Mouse (Mus musculus) gastrocnemius, adult 18-20 months (tissue): Measurements from ENCODE around the gene Col18a1. TPM values are rescaled to one million over a fixed set of nuclear protein-coding genes. Genes with fewer than 3 reads are reported as not detected.

ENCODE experiments used
- DNase-seq: peaks from one replicate; pipeline ENCODE4 v3.0.0; 2021; ENCODE audit warnings: low spot score
- total RNA-seq, 2 experiments: library from RNA; stranded (reverse); gene quantifications; 2 replicates each; pipeline ENCODE4 v1.2.3; 2021

The Col18a1 gene
- total RNA-seq, 2 experiments from 2014 or later, result 5.2 to 6.6 TPM

GRCm38 (mm10) chr10:77111550-77112249 lies 54.6 kb downstream of the Col18a1 start:
- DNase-seq, result no peak

- no peak for DNase-seq
These were observed 55.5 kb downstream of the Col18a1 start for GRCm38 (mm10) chr10:77110843-77111242.

GRCm38 (mm10) chr10:77110010-77110409 lies 56.3 kb downstream of the Col18a1 start:
- DNase-seq, result no peak

- DNase-seq, result no peak
These were observed 58.2 kb downstream of the Col18a1 start for GRCm38 (mm10) chr10:77108106-77108505.

GRCm38 (mm10) chr10:77104327-77104726 lies 62.0 kb downstream of the Col18a1 start:
- no peak for DNase-seq

- no peak for DNase-seq
These were observed 62.7 kb downstream of the Col18a1 start for GRCm38 (mm10) chr10:77103689-77104088.

- DNase-seq, result no peak
These were observed 66.6 kb downstream of the Col18a1 start for GRCm38 (mm10) chr10:77099777-77100176.

- DNase-seq, result no peak
These were observed 67.7 kb downstream of the Col18a1 start for GRCm38 (mm10) chr10:77098619-77099018.

GRCm38 (mm10) chr10:77097890-77098200 lies 68.5 kb downstream of the Col18a1 start:
- DNase-seq, result peak; percentile 19

- DNase-seq, result no peak
These were observed 69.1 kb downstream of the Col18a1 start for GRCm38 (mm10) chr10:77097006-77097889.

- DNase-seq, result no peak
These were observed 70.7 kb downstream of the Col18a1 start for GRCm38 (mm10) chr10:77095666-77096065.

- no peak for DNase-seq
These were observed 72.5 kb downstream of the Col18a1 start for GRCm38 (mm10) chr10:77093817-77094216.

GRCm38 (mm10) chr10:77091538-77092097 lies 74.7 kb downstream of the Col18a1 start:
- no peak for DNase-seq

GRCm38 (mm10) chr10:77090063-77090462 lies 76.3 kb downstream of the Col18a1 start:
- no peak for DNase-seq

- DNase-seq, result peak; percentile 49
These were observed 77.0 kb downstream of the Col18a1 start for GRCm38 (mm10) chr10:77089336-77089735.

- no peak for DNase-seq
These were observed 81.8 kb downstream of the Col18a1 start for GRCm38 (mm10) chr10:77084568-77084967.

GRCm38 (mm10) chr10:77082921-77083320 lies 83.4 kb downstream of the Col18a1 start:
- no peak for DNase-seq

GRCm38 (mm10) chr10:77082453-77082852 lies 83.9 kb downstream of the Col18a1 start:
- peak; percentile 60 for DNase-seq

- no peak for DNase-seq
These were observed 87.4 kb downstream of the Col18a1 start for GRCm38 (mm10) chr10:77078961-77079360.

GRCm38 (mm10) chr10:77078456-77078855 lies 87.9 kb downstream of the Col18a1 start:
- no peak for DNase-seq

GRCm38 (mm10) chr10:77074276-77074974 lies 91.9 kb downstream of the Col18a1 start:
- no peak for DNase-seq

GRCm38 (mm10) chr10:77070072-77070471 lies 96.3 kb downstream of the Col18a1 start:
- DNase-seq, result peak; percentile 10
